Comparison of ENCODE assay signal across 22 mouse cellular contexts in the genomic region with DNA sequence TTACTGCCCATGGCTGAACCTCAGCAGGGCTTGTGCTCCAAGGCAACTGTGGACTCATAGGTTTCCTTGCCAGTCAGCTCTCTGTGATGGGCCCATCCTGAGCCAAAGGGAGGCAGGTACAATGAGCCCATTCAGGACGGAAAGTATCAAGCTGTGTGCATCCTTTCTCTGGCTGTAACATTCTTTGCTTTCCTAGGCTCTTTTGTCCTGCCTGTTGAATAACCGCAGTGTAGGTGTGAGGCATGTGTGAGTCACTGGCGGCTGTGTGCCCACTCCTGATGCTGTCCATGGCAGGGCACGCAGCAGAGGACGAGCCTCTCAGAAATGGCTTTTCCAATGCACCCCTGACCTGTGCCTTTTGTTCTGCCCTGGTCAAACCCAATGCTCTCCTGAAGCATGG. TPM values are rescaled to one million over a fixed set of nuclear protein-coding genes. Genes with fewer than 3 reads are reported as not detected.
A peak's percentile ranks its signal among the peaks of the same experiment; 100 is the strongest.
DNase-seq lines count a peak whose midpoint lies in the region; ATAC-seq and TF ChIP-seq lines count a peak whose summit lies in the region.
"Had no signal": no experiment of that assay in that cellular context is flagged by ENCODE, and none has a peak within 500 bp of the region (broad histone marks: within the 10 kb centered on the region; RNA-seq: fewer than 3 reads in every experiment).

No protein-coding gene starts in this region.

- DNase-seq in 3134 (ENCODE audit: extremely low read depth, insufficient read length, low spot score) (peak; percentile 45), 3T3-L1 (ENCODE audit: low read depth, low spot score) (peak; percentile 63), NIH3T3 (ENCODE audit: low read depth) (peak; percentile 36)
- DNase-seq in fibroblast of lung, adult 2 months (ENCODE audit: low read depth): peak; percentile 19
- DNase-seq in lung, adult 2 months: no peak
- no peak for DNase-seq in cerebellum, adult 18-20 months
- DNase-seq: adrenal gland, adult 8-10 months; adrenal gland, postnatal 36 days; cerebellum, adult 8-10 months; cerebellum, postnatal 14 days; forebrain, postnatal 0 days; gastrocnemius, postnatal 10 days; heart, adult 2 months; heart, postnatal 36 days; kidney, adult 2 months had no signal

- H3K27ac ChIP-seq in heart, embryonic 12.5 days (ENCODE audit: poor library complexity, severe bottlenecking): no peak overlapping the region
- H3K27ac ChIP-seq: embryonic facial prominence, embryonic 12.5 days; forebrain, embryonic 13.5 days; heart, adult 2 months; heart, embryonic 13.5 days; hindbrain, embryonic 15.5 days had no signal

- TF ChIP-seq POLR2A in lung, adult 2 months (IDR thresholded peaks at IDR 0.05; ENCODE audit: borderline replicate concordance, extremely low read depth, low read depth, low read length): no peak

- no peak overlapping the region for H3K4me3 ChIP-seq in lung, adult 2 months (replicated peaks; ENCODE audit: extremely low read depth, low read depth, low read length)
- no peak overlapping the region for H3K4me3 ChIP-seq in heart, embryonic 12.5 days
- H3K4me3 ChIP-seq: embryonic facial prominence, embryonic 12.5 days; forebrain, embryonic 13.5 days; heart, adult 2 months; heart, embryonic 13.5 days; hindbrain, embryonic 15.5 days had no signal

- WGBS in lung, adult 2 months: 72% methylated on average over 5 of the region's 5 CpGs
- WGBS in heart, embryonic 12.5 days: 70% methylated on average over 5 of the region's 5 CpGs

- no peak for TF ChIP-seq CTCF in lung, adult 2 months (IDR thresholded peaks at IDR 0.05; ENCODE audit: insufficient read depth, low read length)

- H3K4me2 ChIP-seq in heart, embryonic 12.5 days: no peak overlapping the region
- H3K4me2 ChIP-seq: embryonic facial prominence, embryonic 12.5 days; forebrain, embryonic 13.5 days; heart, embryonic 13.5 days; hindbrain, embryonic 15.5 days had no signal

- H3K27me3 ChIP-seq in heart, embryonic 12.5 days (replicated peaks): no peaks in the 10 kb centered on the region
- H3K27me3 ChIP-seq: CH12.LX; embryonic facial prominence, embryonic 12.5 days; forebrain, embryonic 13.5 days; heart, embryonic 13.5 days; hindbrain, embryonic 15.5 days had no signal

- no peaks in the 10 kb centered on the region for H3K36me3 ChIP-seq in heart, embryonic 12.5 days
- H3K36me3 ChIP-seq: embryonic facial prominence, embryonic 12.5 days; heart, embryonic 13.5 days; hindbrain, embryonic 15.5 days had no signal

- ATAC-seq in heart, embryonic 12.5 days (ENCODE audit: insufficient number of reproducible peaks, low FRiP score): no peak
- ATAC-seq: forebrain, embryonic 13.5 days; forebrain, postnatal 0 days; intestine, embryonic 16.5 days had no signal

- H3K4me1 ChIP-seq in lung, adult 2 months (ENCODE audit: control insufficient read depth, insufficient read depth, low read length): no peaks in the 10 kb centered on the region
- H3K4me1 ChIP-seq in heart, embryonic 12.5 days (replicated peaks): no peaks in the 10 kb centered on the region
- H3K4me1 ChIP-seq: embryonic facial prominence, embryonic 12.5 days; heart, embryonic 13.5 days had no signal

- no peak overlapping the region for H3K9ac ChIP-seq in heart, embryonic 12.5 days
- H3K9ac ChIP-seq: embryonic facial prominence, embryonic 12.5 days; forebrain, embryonic 13.5 days; forebrain, postnatal 0 days; heart, embryonic 13.5 days; hindbrain, embryonic 15.5 days had no signal

- H3K9me3 ChIP-seq in heart, embryonic 12.5 days (replicated peaks): no peaks in the 10 kb centered on the region
- H3K9me3 ChIP-seq: embryonic facial prominence, embryonic 12.5 days; forebrain, embryonic 13.5 days; heart, embryonic 13.5 days; hindbrain, embryonic 15.5 days had no signal

RNA-seq across cellular contexts. Expression of gene Vtcn1, which starts 41.7 kb away (rescaled TPM):
- polyA plus RNA-seq in lung, adult 2 months (2012; rRNA removed): 1.3 and 2.2 TPM in 2 replicates
- 0.06 and 0.17 TPM in 2 replicates for polyA plus RNA-seq in heart, embryonic 12.5 days (2016; fragmentation: Nextera tagmentation; extraction: Ambion mirVana)
- polyA plus RNA-seq: embryonic facial prominence, embryonic 12.5 days; forebrain, embryonic 13.5 days; forebrain, postnatal 0 days; hindbrain, embryonic 15.5 days had no signal

RNA-seq across cellular contexts. Expression of gene Trim45, which starts 55.1 kb away (rescaled TPM):
- polyA plus RNA-seq in lung, adult 2 months (2012; rRNA removed): 2.2 and 2.7 TPM in 2 replicates
- 4.7 and 4.9 TPM in 2 replicates for polyA plus RNA-seq in heart, embryonic 12.5 days (2016; fragmentation: Nextera tagmentation; extraction: Ambion mirVana)

Comparison
In these comparisons a context has a peak if more than half of its experiments do, and no peak if none do; other contexts are left out.
1. DNase-seq: peak in 3134 (single experiment), 3T3-L1 (single experiment), NIH3T3 (single experiment) and fibroblast of lung, adult 2 months (single experiment); none in lung, adult 2 months (single experiment) and cerebellum, adult 18-20 months (0 of 2).